23 mouse cellular contexts compared by ENCODE assay signal in the genomic region with DNA sequence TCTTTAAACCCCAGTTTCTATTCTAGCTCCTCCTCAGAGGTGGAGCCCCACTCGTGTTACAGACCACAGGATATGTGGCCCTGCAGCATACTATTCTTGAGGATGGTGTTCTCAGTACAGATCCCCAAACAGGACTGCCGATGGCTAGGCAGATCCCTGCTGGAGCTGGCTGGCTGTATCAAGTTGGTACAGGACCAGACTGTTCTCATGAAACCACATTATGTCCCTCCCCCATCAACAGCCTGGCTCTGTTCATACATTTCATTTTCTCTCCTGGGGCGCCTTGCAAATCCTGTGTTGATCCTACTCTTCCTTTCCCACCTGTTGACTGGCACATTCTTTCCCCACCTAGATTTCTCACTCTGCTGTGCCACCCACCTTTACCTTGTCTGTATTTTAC. TPM values are rescaled to one million over a fixed set of nuclear protein-coding genes. Genes with fewer than 3 reads are reported as not detected.
DNase-seq lines count a peak whose midpoint lies in the region; ATAC-seq and TF ChIP-seq lines count a peak whose summit lies in the region.
"Had no signal": no experiment of that assay in that cellular context is flagged by ENCODE, and none has a peak within 500 bp of the region (broad histone marks: within the 10 kb centered on the region; RNA-seq: fewer than 3 reads in every experiment).

No protein-coding gene starts in this region.

- peaks cover 3% of the 10 kb centered on the region; the same call in 1 of the 2 replicates for H3K4me1 ChIP-seq in forebrain, postnatal 0 days (ENCODE audit: insufficient read depth)
- H3K4me1 ChIP-seq in forebrain, embryonic 13.5 days, result no peaks in the 10 kb centered on the region
- H3K4me1 ChIP-seq: embryonic facial prominence, embryonic 12.5 days had no signal

- H3K36me3 ChIP-seq in forebrain, postnatal 0 days (ENCODE audit: insufficient read depth), result no peaks in the 10 kb centered on the region
- H3K36me3 ChIP-seq in forebrain, embryonic 13.5 days (ENCODE audit: poor library complexity, severe bottlenecking), result no peaks in the 10 kb centered on the region
- H3K36me3 ChIP-seq: embryonic facial prominence, embryonic 12.5 days had no signal

- TF ChIP-seq CTCF in forebrain, postnatal 0 days (IDR thresholded peaks at IDR 0.05; ENCODE audit: low read depth), result no peak
- no peak for TF ChIP-seq CTCF in layer of hippocampus, adult 2 months (conservative IDR thresholded peaks at IDR 0.05)

- no peak overlapping the region for H3K27ac ChIP-seq in forebrain, postnatal 0 days (ENCODE audit: low read depth, low read length)
- H3K27ac ChIP-seq in forebrain, embryonic 13.5 days, result no peak overlapping the region
- peak overlapping the region; percentile 18; the same call in 1 of the 2 replicates for H3K27ac ChIP-seq in layer of hippocampus, adult 2 months
- H3K27ac ChIP-seq: embryonic facial prominence, embryonic 12.5 days had no signal

- WGBS in forebrain, postnatal 0 days, result 66% methylated on average over 3 of the region's 3 CpGs
- 75% methylated on average over 3 of the region's 3 CpGs for WGBS in forebrain, embryonic 13.5 days

- ATAC-seq in forebrain, postnatal 0 days, result peak; percentile 68
- ATAC-seq in forebrain, embryonic 13.5 days, result no peak
- ATAC-seq: forebrain, embryonic 14.5 days; forebrain, embryonic 16.5 days had no signal

- no peaks in the 10 kb centered on the region for H3K27me3 ChIP-seq in forebrain, postnatal 0 days (ENCODE audit: insufficient read depth, low read length)
- H3K27me3 ChIP-seq in forebrain, embryonic 13.5 days, result no peaks in the 10 kb centered on the region
- H3K27me3 ChIP-seq: embryonic facial prominence, embryonic 12.5 days had no signal

- H3K4me3 ChIP-seq in forebrain, postnatal 0 days (ENCODE audit: low read depth, low read length), result no peak overlapping the region
- no peak overlapping the region for H3K4me3 ChIP-seq in forebrain, embryonic 13.5 days
- no peak overlapping the region for H3K4me3 ChIP-seq in layer of hippocampus, adult 2 months
- H3K4me3 ChIP-seq: embryonic facial prominence, embryonic 12.5 days had no signal

- H3K9me3 ChIP-seq in forebrain, postnatal 0 days (ENCODE audit: low read length), result no peaks in the 10 kb centered on the region
- H3K9me3 ChIP-seq in forebrain, embryonic 13.5 days (replicated peaks), result no peaks in the 10 kb centered on the region
- H3K9me3 ChIP-seq: embryonic facial prominence, embryonic 12.5 days had no signal

- peak; percentile 24 for DNase-seq in forebrain, postnatal 0 days
- no peak for DNase-seq in layer of hippocampus, adult 2 months (ENCODE audit: low spot score in 2 of 2)
- no peak for DNase-seq in layer of hippocampus, postnatal 10 days (ENCODE audit: low spot score in 2 of 2)
- peak; percentile 34 to 36 for DNase-seq in right cerebral cortex, postnatal 10 days (ENCODE audit: low spot score in 2 of 2)
- no peak for DNase-seq in right cerebral cortex, postnatal 14 days
- DNase-seq in ovary, adult 18-20 months (ENCODE audit: low spot score), result no peak
- DNase-seq: adrenal gland, adult 2 months; adrenal gland, postnatal 10 days; adrenal gland, postnatal 25 days; cerebellum, adult 11 months; cerebellum, adult 18-20 months; cerebellum, adult 8-10 months; cerebellum, adult 9-11 months; cerebellum, postnatal 14 days; cerebellum, postnatal 36 days; embryo, embryonic 11 days had no signal

- H3K9ac ChIP-seq in forebrain, postnatal 0 days, result no peak overlapping the region
- no peak overlapping the region for H3K9ac ChIP-seq in forebrain, embryonic 13.5 days
- H3K9ac ChIP-seq: embryonic facial prominence, embryonic 12.5 days had no signal

- H3K4me2 ChIP-seq in forebrain, postnatal 0 days (ENCODE audit: low read depth), result no peak overlapping the region
- no peak overlapping the region for H3K4me2 ChIP-seq in forebrain, embryonic 13.5 days
- H3K4me2 ChIP-seq: embryonic facial prominence, embryonic 12.5 days had no signal

RNA-seq across cellular contexts. Expression of gene Tnr, which starts 12.9 kb away (rescaled TPM):
- total RNA-seq in forebrain, postnatal 0 days (2014; rRNA removed), result 45.7 and 51.9 TPM in 2 replicates
- 4.1 and 6.2 TPM in 2 replicates for polyA plus RNA-seq in forebrain, postnatal 0 days (2015; fragmentation: Nextera tagmentation; extraction: Ambion mirVana)
- 1.6 and 2.0 TPM in 2 replicates for polyA plus RNA-seq in forebrain, embryonic 13.5 days (2015; fragmentation: Nextera tagmentation; extraction: Ambion mirVana)
- 100 to 1,000 TPM; 157 to 159 TPM for total RNA-seq in layer of hippocampus, adult 2 months (2021)
- 100 to 1,000 TPM; 104 to 113 TPM for total RNA-seq in layer of hippocampus, postnatal 10 days (2021)
- total RNA-seq: common myeloid progenitor, adult 5-6 weeks; ES-E14; MEL had no signal

Comparison
In these comparisons a context has a peak if more than half of its experiments do, and no peak if none do; other contexts are left out.
1. DNase-seq: peak in forebrain, postnatal 0 days (single experiment) and right cerebral cortex, postnatal 10 days (2 of 2); none in layer of hippocampus, adult 2 months (0 of 2), layer of hippocampus, postnatal 10 days (0 of 2), right cerebral cortex, postnatal 14 days (single experiment) and ovary, adult 18-20 months (single experiment).